Mouse (Mus musculus) kidney, postnatal 4 days (tissue): ENCODE measurements around the gene Ceacam11.
"Not testable (repeated sequence)": the region's sequence is repeated elsewhere in the genome, so short reads cannot be mapped to it uniquely, and the experiment has no call there.

Experiments used
- DNase-seq, 2 experiments: peaks; one replicate each; pipeline ENCODE4 v3.0.0; 2021; ENCODE audit warnings: mixed read lengths in 2 of 2

The Ceacam11 gene

GRCm38 (mm10) chr7:17971824-17972223 lies at the start of gene Ceacam11:
TSS of gene Ceacam11 (plus strand) at chr7:17972124.
- no peak for DNase-seq

GRCm38 (mm10) chr7:18001131-18001530 lies 29.2 kb downstream of the Ceacam11 start:
- DNase-seq, result not testable (repeated sequence)

- no peak for DNase-seq
These were observed 37.7 kb downstream of the Ceacam11 start, which contains the start of gene Ceacam13 for GRCm38 (mm10) chr7:18009589-18009988. TSS of gene Ceacam13 (plus strand) at chr7:18009889.
